Mouse (Mus musculus): ENCODE data around the gene Spen.

DNA sequence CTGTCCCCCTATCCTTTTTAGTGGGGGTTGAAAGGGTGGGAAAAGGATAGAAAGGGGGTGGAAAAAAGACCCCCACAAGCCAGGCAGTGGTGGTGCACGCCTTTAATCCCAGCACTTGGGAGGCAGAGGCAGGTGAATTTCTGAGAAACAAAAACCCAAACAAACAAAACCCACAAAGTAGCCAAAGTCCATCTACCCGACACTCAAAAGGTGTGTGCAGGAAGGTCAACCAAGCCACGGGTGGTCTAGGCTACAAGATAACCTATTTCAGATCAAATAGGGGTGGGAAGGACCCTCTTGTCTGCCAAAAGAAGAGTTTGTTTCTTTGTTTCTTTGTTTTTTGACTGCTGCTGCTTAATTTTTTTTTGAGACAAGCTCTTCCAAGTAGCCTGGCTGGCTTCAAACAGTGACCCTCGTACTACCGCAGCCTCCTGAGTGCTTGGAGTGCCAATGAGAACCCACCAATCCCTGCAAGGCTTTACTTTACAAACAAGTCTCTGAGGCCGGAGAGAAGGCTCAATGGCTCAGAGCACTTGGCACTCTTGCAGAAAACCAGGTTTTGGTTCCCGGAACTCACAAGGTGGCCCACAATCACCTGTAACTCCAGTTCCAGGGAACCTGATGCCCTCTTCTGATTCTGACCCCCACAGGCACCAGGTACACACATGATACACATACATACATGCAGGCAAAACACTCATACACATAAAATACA lies 11.3 kb downstream of the Spen start:
- TF ChIP-seq FLI1 (IDR thresholded peaks at IDR 0.05; ENCODE audit: low read length): no peak
- no peak for TF ChIP-seq GATA1 (IDR thresholded peaks at IDR 0.05; ENCODE audit: borderline replicate concordance, low read length)
